Mouse (Mus musculus): ENCODE measurements around the gene Gli2. TPM values are rescaled to one million over a fixed set of nuclear protein-coding genes. Genes with fewer than 3 reads are reported as not detected.

Gene Gli2
- total RNA-seq, 2 experiments from 2014 or later, result not detected

GRCm38 (mm10) chr1:118953031-118953430 lies 100.4 kb downstream of the Gli2 start:
- ATAC-seq (ENCODE audit: poor library complexity, severe bottlenecking), result no peak

GRCm38 (mm10) chr1:118952318-118952717 lies 101.1 kb downstream of the Gli2 start:
- no peak for ATAC-seq (ENCODE audit: poor library complexity, severe bottlenecking)

GRCm38 (mm10) chr1:118948407-118948806 lies 105.0 kb downstream of the Gli2 start:
- ATAC-seq (ENCODE audit: poor library complexity, severe bottlenecking), result no peak

GRCm38 (mm10) chr1:118947221-118947620 lies 106.2 kb downstream of the Gli2 start:
- ATAC-seq (ENCODE audit: poor library complexity, severe bottlenecking), result no peak

- no peak for ATAC-seq (ENCODE audit: poor library complexity, severe bottlenecking)
Observed at GRCm38 (mm10) chr1:118941336-118941735, 112.1 kb downstream of the Gli2 start.

- no peak for ATAC-seq (ENCODE audit: poor library complexity, severe bottlenecking)
Observed at GRCm38 (mm10) chr1:118940269-118940840, 113.1 kb downstream of the Gli2 start.

- ATAC-seq (ENCODE audit: poor library complexity, severe bottlenecking), result no peak
Observed at GRCm38 (mm10) chr1:118938206-118938605, 115.2 kb downstream of the Gli2 start.

GRCm38 (mm10) chr1:118936108-118936507 lies 117.3 kb downstream of the Gli2 start:
- ATAC-seq (ENCODE audit: poor library complexity, severe bottlenecking), result no peak

- no peak for ATAC-seq (ENCODE audit: poor library complexity, severe bottlenecking)
Observed at GRCm38 (mm10) chr1:118935518-118935917, 117.9 kb downstream of the Gli2 start.

- no peak for ATAC-seq (ENCODE audit: poor library complexity, severe bottlenecking)
Observed at GRCm38 (mm10) chr1:118932167-118932566, 121.3 kb downstream of the Gli2 start.

- no peak for ATAC-seq (ENCODE audit: poor library complexity, severe bottlenecking)
Observed at GRCm38 (mm10) chr1:118927543-118928354, 125.7 kb downstream of the Gli2 start.

GRCm38 (mm10) chr1:118926556-118926955 lies 126.9 kb downstream of the Gli2 start:
- ATAC-seq (ENCODE audit: poor library complexity, severe bottlenecking), result no peak

- no peak for ATAC-seq (ENCODE audit: poor library complexity, severe bottlenecking)
Observed at GRCm38 (mm10) chr1:118922189-118922588, 131.2 kb downstream of the Gli2 start.

- ATAC-seq (ENCODE audit: poor library complexity, severe bottlenecking), result no peak
Observed at GRCm38 (mm10) chr1:118917520-118918220, 135.7 kb downstream of the Gli2 start.

GRCm38 (mm10) chr1:118916477-118917075 lies 136.8 kb downstream of the Gli2 start:
- no peak for ATAC-seq (ENCODE audit: poor library complexity, severe bottlenecking)

- ATAC-seq (ENCODE audit: poor library complexity, severe bottlenecking), result no peak
Observed at GRCm38 (mm10) chr1:118913414-118914385, 139.7 kb downstream of the Gli2 start.

- no peak for ATAC-seq (ENCODE audit: poor library complexity, severe bottlenecking)
Observed at GRCm38 (mm10) chr1:118912929-118913328, 140.5 kb downstream of the Gli2 start.

GRCm38 (mm10) chr1:118911427-118911727 lies 142.0 kb downstream of the Gli2 start:
- ATAC-seq (ENCODE audit: poor library complexity, severe bottlenecking), result no peak

GRCm38 (mm10) chr1:118910693-118911426 lies 142.6 kb downstream of the Gli2 start:
- ATAC-seq (ENCODE audit: poor library complexity, severe bottlenecking), result no peak

GRCm38 (mm10) chr1:118909051-118909450 lies 144.4 kb downstream of the Gli2 start:
- no peak for ATAC-seq (ENCODE audit: poor library complexity, severe bottlenecking)

Measured in megakaryocyte, adult 5-6 weeks (primary cell).